Mouse (Mus musculus) embryonic facial prominence, embryonic 14.5 days (tissue): ENCODE measurements around the gene Pla2g2c. TPM values are rescaled to one million over a fixed set of nuclear protein-coding genes. Genes with fewer than 3 reads are reported as not detected.

Experiments used
- ATAC-seq: fragments of 200-750 bp; cut with Nextera tagmentation; 2 replicates; pipeline ENCODE4 v1.8.0; 2017; ENCODE audit warnings: low read depth, moderate number of reproducible peaks, moderate TSS enrichment
- DNase-seq: peaks from one replicate; pipeline ENCODE4 v3.0.0-alpha.2; 2015; ENCODE audit warnings: low spot score
- H3K27ac ChIP-seq: fragments of 300-500 bp; sonication (generic); replicated peaks from 2 replicates; pipeline ENCODE4 v1.5.1; 2014; ENCODE audit warnings: low read depth, mild to moderate bottlenecking, low read length, moderate library complexity
- H3K27me3 ChIP-seq: fragments of 300-500 bp; sonication (generic); replicated peaks from 2 replicates; pipeline ENCODE4 v1.6.1; 2014; ENCODE audit warnings: low read length; ENCODE audit not compliant: control insufficient read depth, insufficient read depth
- H3K36me3 ChIP-seq: fragments of 300-500 bp; sonication (generic); 2 replicates; pipeline ENCODE4 v1.6.1; 2014; ENCODE audit warnings: low read length, mixed read lengths; ENCODE audit not compliant: control insufficient read depth, insufficient read depth
- H3K4me1 ChIP-seq: fragments of 300-500 bp; sonication (generic); 2 replicates; pipeline ENCODE4 v1.6.1; 2014; ENCODE audit warnings: antibody characterized with exemption, low read length; ENCODE audit not compliant: control insufficient read depth, insufficient read depth
- H3K4me2 ChIP-seq: fragments of 300-500 bp; sonication (generic); 2 replicates; pipeline ENCODE4 v1.6.1; 2014; ENCODE audit warnings: low read depth, mild to moderate bottlenecking, low read length, moderate library complexity, mixed read lengths
- H3K4me3 ChIP-seq: fragments of 300-500 bp; sonication (generic); 2 replicates; pipeline ENCODE4 v1.5.1; 2014; ENCODE audit warnings: low read depth, mild to moderate bottlenecking, low read length
- H3K9ac ChIP-seq: fragments of 300-500 bp; sonication (generic); 2 replicates; pipeline ENCODE4 v1.6.1; 2014; ENCODE audit warnings: low read depth, mild to moderate bottlenecking, low read length, moderate library complexity, mixed read lengths
- H3K9me3 ChIP-seq: fragments of 300-500 bp; sonication (generic); 2 replicates; pipeline ENCODE4 v1.6.1; 2016; ENCODE audit warnings: low read length; ENCODE audit not compliant: control insufficient read depth
- WGBS: fragments of 180-500 bp; shearing (Covaris S2); extraction: QIAGEN DNeasy Blood & Tissue Kit; methylation state at CpG from one replicate; pipeline ENCODE4 v1.1.7; 2014; 5-methylcytosine and 5-hydroxymethylcytosine counted together
- polyA plus RNA-seq: library from polyadenylated mRNA; unstranded; fragments of >200 nt; fragmentation: Nextera tagmentation; extraction: Ambion mirVana; gene quantifications from 2 replicates; pipeline ENCODE4 v1.2.1, GENCODE M21; 2014

Gene Pla2g2c
- polyA plus RNA-seq, 1 experiment from 2014 or later: 0.61 TPM

- H3K27me3 ChIP-seq: no peaks in the 10 kb centered on the region
- H3K9me3 ChIP-seq: no peaks in the 10 kb centered on the region
- no peaks in the 10 kb centered on the region for H3K36me3 ChIP-seq
- H3K4me3 ChIP-seq: no peak overlapping the region
- H3K9ac ChIP-seq: no peak overlapping the region
- ATAC-seq (no peak), DNase-seq (no peak)
- 59% methylated on average over 6 of the region's 6 CpGs for WGBS
- H3K4me2 ChIP-seq: no peak overlapping the region
- H3K4me1 ChIP-seq: no peaks in the 10 kb centered on the region
- no peak overlapping the region for H3K27ac ChIP-seq
These were observed 66.9 kb downstream of the Pla2g2c start for GRCm38 (mm10) chr4:138791452-138791851.

GRCm38 (mm10) chr4:138792599-138792998 lies 68.0 kb downstream of the Pla2g2c start:
- H3K27ac ChIP-seq: peak overlapping the region; percentile 44; the same call in 1 of the 2 replicates
- no peaks in the 10 kb centered on the region for H3K27me3 ChIP-seq
- DNase-seq (peak; percentile 92), ATAC-seq (peak; percentile 69)
- no peaks in the 10 kb centered on the region for H3K9me3 ChIP-seq
- H3K4me3 ChIP-seq: no peak overlapping the region
- no peaks in the 10 kb centered on the region for H3K36me3 ChIP-seq
- no peak overlapping the region for H3K9ac ChIP-seq
- WGBS: 37% methylated on average over 9 of the region's 9 CpGs
- H3K4me2 ChIP-seq: no peak overlapping the region
- H3K4me1 ChIP-seq: no peaks in the 10 kb centered on the region

GRCm38 (mm10) chr4:138793276-138793675 lies 68.7 kb downstream of the Pla2g2c start:
- DNase-seq: peak; percentile 38

GRCm38 (mm10) chr4:138794344-138794743 lies 69.8 kb downstream of the Pla2g2c start:
- ATAC-seq: no peak
- DNase-seq: no peak
- Histone ChIP-seq H3K9ac (no peak overlapping the region), H3K36me3 (no peaks in the 10 kb centered on the region), H3K27me3 (no peaks in the 10 kb centered on the region), H3K27ac (no peak overlapping the region), H3K4me3 (no peak overlapping the region), H3K9me3 (no peaks in the 10 kb centered on the region), H3K4me1 (no peaks in the 10 kb centered on the region), H3K4me2 (no peak overlapping the region)
- WGBS: 89% methylated on average over 6 of the region's 6 CpGs

More at GRCm38 (mm10) chr4:138793276-138793675, 68.7 kb downstream of the Pla2g2c start:
- Histone ChIP-seq H3K4me1 (no peaks in the 10 kb centered on the region), H3K9ac (no peak overlapping the region), H3K27me3 (no peaks in the 10 kb centered on the region), H3K9me3 (no peaks in the 10 kb centered on the region), H3K36me3 (no peaks in the 10 kb centered on the region), H3K4me3 (no peak overlapping the region), H3K4me2 (no peak overlapping the region), H3K27ac (no peak overlapping the region)
- ATAC-seq: peak; percentile 45; the same call in 1 of the 2 replicates
- 71% methylated on average over 2 of the region's 2 CpGs for WGBS

Other genes with a start within 250 kb of the Pla2g2c start
- 0.08 and 0.30 TPM in 2 replicates for gene Vwa5b1, start 88.9 kb upstream of the Pla2g2c start, polyA plus RNA-seq
- 2.2 and 4.7 TPM in 2 replicates for gene Ubxn10, start 12.4 kb downstream of the Pla2g2c start, polyA plus RNA-seq
- gene Pla2g2f, start 32.8 kb downstream of the Pla2g2c start, polyA plus RNA-seq: 5.3 and 6.5 TPM in 2 replicates
- 0.28 and 0.38 TPM in 2 replicates for gene Pla2g2d, start 50.9 kb downstream of the Pla2g2c start, polyA plus RNA-seq
- gene Pla2g5, start 138.7 kb downstream of the Pla2g2c start, polyA plus RNA-seq: 2.2 and 2.3 TPM in 2 replicates
- gene Gm13030, start 149.2 kb downstream of the Pla2g2c start, polyA plus RNA-seq: not detected in 2 replicates
- 0.28 and 0.38 TPM in 2 replicates for gene Pla2g2e, start 153.2 kb downstream of the Pla2g2c start, polyA plus RNA-seq
- gene Otud3, start 189.2 kb downstream of the Pla2g2c start, polyA plus RNA-seq: 4.0 and 4.1 TPM in 2 replicates
- not detected in 2 replicates for gene Rnf186, start 242.3 kb downstream of the Pla2g2c start, polyA plus RNA-seq
- gene Tmco4, start 248.1 kb downstream of the Pla2g2c start, polyA plus RNA-seq: 3.8 and 4.7 TPM in 2 replicates